Mouse (Mus musculus): ENCODE measurements around the gene Slc25a39.

DNA sequence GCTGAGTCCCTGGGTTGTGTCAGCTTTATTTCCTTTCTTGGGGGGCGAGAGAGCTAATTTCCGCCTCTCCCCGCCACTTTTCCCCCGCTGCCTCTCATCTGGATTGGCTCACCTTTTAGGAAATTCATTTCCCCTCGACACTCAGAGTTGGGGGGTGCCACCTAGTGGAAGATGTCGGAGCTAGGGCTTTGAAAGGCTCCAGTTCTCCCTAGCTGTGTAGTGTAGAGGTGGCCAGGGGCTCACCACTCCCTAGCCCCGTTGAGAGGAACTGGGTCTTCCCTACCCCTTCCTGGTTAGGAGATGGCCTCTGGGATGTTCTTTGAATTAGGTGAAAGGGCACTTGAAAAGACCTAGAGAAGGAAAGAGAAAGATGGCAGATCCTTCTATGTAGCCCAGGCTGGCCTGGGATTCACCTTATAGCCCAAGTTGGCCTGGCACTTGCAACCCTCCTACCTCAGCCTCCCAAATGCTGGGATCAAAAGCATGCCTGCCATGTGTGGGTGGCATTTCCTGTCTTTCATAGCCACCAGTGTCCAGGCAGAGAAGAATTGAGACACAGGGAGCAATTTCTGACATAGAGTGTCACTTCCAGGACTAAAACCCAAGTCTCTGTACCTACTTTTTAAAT lies 23.4 kb upstream of the Slc25a39 start:
- TF ChIP-seq CTCF (IDR thresholded peaks at IDR 0.05; ENCODE audit: borderline replicate concordance, extremely low read depth, insufficient read depth, insufficient read length) (peak; percentile 79), POLR2A (IDR thresholded peaks at IDR 0.05; ENCODE audit: borderline replicate concordance, extremely low read depth, insufficient read depth, insufficient read length, poor library complexity, severe bottlenecking) (no peak)
